Mouse (Mus musculus) stomach, embryonic 16.5 days (tissue): ENCODE data around the gene Tet2. TPM values are rescaled to one million over a fixed set of nuclear protein-coding genes. Genes with fewer than 3 reads are reported as not detected.

Experiments used
- ATAC-seq: fragments of 200-750 bp; cut with Nextera tagmentation; 2 replicates; pipeline ENCODE4 v1.8.0; 2017; ENCODE audit warnings: moderate number of reproducible peaks, moderate TSS enrichment; ENCODE audit not compliant: insufficient read depth, low FRiP score
- H3K27ac ChIP-seq: fragments of 300-500 bp; sonication (generic); 2 replicates; pipeline ENCODE4 v1.5.1; 2014; ENCODE audit warnings: low read length
- H3K27me3 ChIP-seq: fragments of 300-500 bp; sonication (generic); 2 replicates; pipeline ENCODE4 v1.6.1; 2014; ENCODE audit warnings: low read length, control low read depth, mixed read lengths; ENCODE audit not compliant: control insufficient read depth, insufficient read depth
- H3K36me3 ChIP-seq: fragments of 300-500 bp; sonication (generic); 2 replicates; pipeline ENCODE4 v1.6.1; 2014; ENCODE audit warnings: low read length; ENCODE audit not compliant: control insufficient read depth, insufficient read depth
- H3K4me1 ChIP-seq: fragments of 300-500 bp; sonication (generic); 2 replicates; pipeline ENCODE4 v1.6.1; 2014; ENCODE audit warnings: low read length, control low read depth, mixed read lengths; ENCODE audit not compliant: control insufficient read depth, insufficient read depth
- H3K4me2 ChIP-seq: fragments of 300-500 bp; sonication (generic); 2 replicates; pipeline ENCODE4 v1.6.1; 2014; ENCODE audit warnings: low read depth, low read length, mixed read lengths
- H3K4me3 ChIP-seq: fragments of 300-500 bp; sonication (generic); replicated peaks from 2 replicates; pipeline ENCODE4 v1.5.1; 2014; ENCODE audit warnings: mild to moderate bottlenecking, low read length
- H3K9ac ChIP-seq: fragments of 300-500 bp; sonication (generic); 2 replicates; pipeline ENCODE4 v1.6.1; 2014; ENCODE audit warnings: low read length
- H3K9me3 ChIP-seq: fragments of 300-500 bp; sonication (generic); replicated peaks from 2 replicates; pipeline ENCODE4 v1.6.1; 2016; ENCODE audit warnings: low read length, control low read depth; ENCODE audit not compliant: control insufficient read depth
- WGBS: fragments of 180-500 bp; shearing (Covaris S2); extraction: QIAGEN DNeasy Blood & Tissue Kit; methylation state at CpG from one replicate; pipeline ENCODE4 v1.1.7; 2014; 5-methylcytosine and 5-hydroxymethylcytosine counted together
- microRNA-seq: library from miRNA; unstranded; fragments of <30 nt; microRNA quantifications from one replicate; pipeline ENCODE4, GENCODE M21; 2016
- polyA plus RNA-seq: library from polyadenylated mRNA; unstranded; fragments of >200 nt; fragmentation: Nextera tagmentation; extraction: Ambion mirVana; gene quantifications from 2 replicates; pipeline ENCODE4 v1.2.1, GENCODE M21; 2015

Tet2 gene
- polyA plus RNA-seq, 1 experiment from 2014 or later: 16.6 TPM

- H3K4me3 ChIP-seq: no peak overlapping the region
- H3K27ac ChIP-seq: no peak overlapping the region
- H3K36me3 ChIP-seq: no peaks in the 10 kb centered on the region
- H3K9ac ChIP-seq: no peak overlapping the region
- H3K4me1 ChIP-seq: no peaks in the 10 kb centered on the region
- no peak for ATAC-seq
- H3K27me3 ChIP-seq: no peaks in the 10 kb centered on the region
- H3K4me2 ChIP-seq: no peak overlapping the region
- no peaks in the 10 kb centered on the region for H3K9me3 ChIP-seq
Observed at GRCm38 (mm10) chr3:133423073-133423472, 121.9 kb downstream of the Tet2 start.

- H3K36me3 ChIP-seq: no peaks in the 10 kb centered on the region
- no peak for ATAC-seq
Observed at GRCm38 (mm10) chr3:133414747-133415146, 130.2 kb downstream of the Tet2 start.

More at GRCm38 (mm10) chr3:133414747-133415146, 130.2 kb downstream of the Tet2 start:
- no peak overlapping the region for H3K27ac ChIP-seq
- no peaks in the 10 kb centered on the region for H3K4me1 ChIP-seq
- no peak overlapping the region for H3K9ac ChIP-seq
- WGBS: 89% methylated on average over 4 of the region's 4 CpGs
- H3K27me3 ChIP-seq: no peaks in the 10 kb centered on the region
- no peaks in the 10 kb centered on the region for H3K9me3 ChIP-seq
- H3K4me3 ChIP-seq: no peak overlapping the region
- H3K4me2 ChIP-seq: no peak overlapping the region

Small RNA genes within 50 kb of the gene (microRNA-seq; reads per million reads assigned to microRNA genes)
- not detected for gene Gm25042

Other genes with a start within 250 kb of the Tet2 start
- gene Ppa2, start 235.0 kb downstream of the Tet2 start, polyA plus RNA-seq: 89.6 and 89.8 TPM in 2 replicates